Mouse (Mus musculus): ENCODE results near the gene Il20. TPM values are rescaled to one million over a fixed set of nuclear protein-coding genes. Genes with fewer than 3 reads are reported as not detected.

Il20 gene
- total RNA-seq, 4 experiments from 2014 or later = not detected

DNA sequence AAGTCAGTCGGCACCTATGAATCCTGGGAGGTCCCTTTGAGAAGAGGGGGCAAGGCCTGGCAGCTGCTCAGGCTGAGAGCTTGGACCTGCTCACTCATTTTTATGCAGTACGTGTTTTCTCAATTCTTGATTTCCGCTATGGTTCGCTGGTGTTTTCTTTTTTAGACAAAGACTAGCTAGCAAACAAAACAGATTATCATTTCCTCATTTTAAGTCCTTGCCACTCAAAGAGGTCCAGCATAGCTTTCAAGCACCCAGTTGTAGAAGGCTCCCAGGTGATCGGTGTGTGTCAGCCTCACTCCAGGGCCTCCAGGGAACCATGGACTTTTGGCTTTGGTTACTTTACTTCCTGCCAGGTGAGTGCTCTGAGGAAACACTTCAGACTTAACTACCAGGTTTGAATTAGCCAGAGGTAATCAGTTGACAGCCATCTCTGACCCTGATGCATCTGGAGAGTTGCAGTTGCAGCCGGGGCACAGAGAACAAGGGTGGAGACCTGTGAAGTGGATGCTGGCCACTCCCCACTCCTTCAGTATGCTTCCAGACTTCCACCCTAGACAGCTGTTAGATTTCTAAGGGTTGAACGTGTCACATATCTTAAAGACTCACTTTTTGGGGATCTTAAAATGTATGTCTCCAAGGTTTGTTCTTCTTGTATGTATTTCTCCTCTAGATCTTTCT, 45.6 kb downstream of the Il20 start, which contains the start of gene Fcmr:
Fcmr (plus strand) TSS at position 129 of the 681 bp plus-strand sequence.
- no peak for DNase-seq (ENCODE audit: low spot score in 2 of 2)

DNA sequence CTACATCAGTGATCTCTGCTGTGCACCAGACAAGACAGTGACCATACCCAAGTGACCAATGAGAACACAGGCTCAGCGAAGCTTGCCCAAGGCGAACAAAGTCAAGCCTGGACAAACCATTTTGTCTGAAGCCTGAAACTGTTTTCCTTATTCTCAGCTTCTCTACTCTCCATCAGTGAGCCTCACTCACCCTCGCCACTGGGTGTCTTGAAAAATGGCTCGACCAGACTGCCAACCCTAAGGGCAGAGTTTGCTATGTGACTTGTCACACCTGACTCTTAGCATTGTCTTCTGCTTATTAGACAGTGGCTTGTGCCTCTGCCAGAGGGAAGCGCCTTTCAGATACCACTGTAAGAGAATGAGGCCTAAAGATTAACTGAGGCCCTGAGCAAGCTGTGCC, 46.5 kb downstream of the Il20 start:
- DNase-seq (ENCODE audit: low spot score in 2 of 2) = no peak

DNA sequence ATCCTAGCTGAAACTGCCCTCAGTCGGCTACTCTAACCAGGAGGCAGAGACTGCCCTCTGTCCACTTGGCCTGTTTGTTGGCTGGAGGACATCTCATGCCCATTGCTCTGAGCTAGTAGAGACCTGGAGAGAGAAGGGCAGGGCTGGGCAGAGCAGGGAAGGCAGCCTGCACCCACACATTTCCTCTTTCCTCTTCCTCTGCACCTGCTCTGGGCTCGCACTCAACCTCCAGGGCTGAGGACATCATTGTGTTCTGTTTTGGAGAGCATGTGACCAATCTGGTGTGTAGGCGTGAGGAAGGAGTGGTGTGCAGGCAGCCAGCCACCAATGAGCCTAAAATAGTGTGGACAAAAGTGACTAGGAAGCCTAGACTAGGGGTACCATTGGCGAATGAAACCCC, 47.0 kb downstream of the Il20 start:
- DNase-seq (ENCODE audit: low spot score in 2 of 2) = no peak

DNA sequence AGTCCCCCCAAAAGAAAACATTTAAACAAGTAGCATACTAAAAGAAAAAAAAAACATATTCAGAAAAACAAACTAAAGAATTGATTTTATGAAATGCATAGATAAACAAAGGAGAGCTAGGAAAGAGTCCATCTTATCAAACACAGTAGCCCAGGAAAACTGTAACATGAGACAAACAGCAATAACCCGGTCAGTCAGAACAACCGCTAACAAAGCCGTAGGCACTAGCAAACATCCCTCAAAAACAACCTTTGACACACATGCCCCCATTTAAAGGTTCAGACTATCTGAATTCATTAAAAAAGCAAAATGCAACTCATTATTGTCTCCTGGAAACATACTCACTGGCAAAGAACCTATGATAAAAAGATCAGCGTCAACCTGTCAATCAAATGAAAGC, 53.8 kb downstream of the Il20 start:
- no peak for DNase-seq (ENCODE audit: low spot score in 2 of 2)

Other genes starting within 250 kb of the Il20 start
- not detected for gene C4bp, start 249.8 kb downstream of the Il20 start, total RNA-seq (2022)
- under 1 TPM in 1 of 4 experiments, not detected in 3; 0.22 TPM for gene Gm29427, start 195.7 kb downstream of the Il20 start, total RNA-seq (2022)
- 10 to 100 TPM; 14.2 to 16.7 (median 16.2) TPM for gene Yod1, start 194.1 kb downstream of the Il20 start, total RNA-seq (2022)
- gene Pfkfb2, start 182.2 kb downstream of the Il20 start, total RNA-seq (2022) = 10 to 100 TPM; 44.4 to 48.1 (median 46.4) TPM
- 1 to 10 TPM; 1.9 to 2.5 (median 2.1) TPM for gene AA986860, start 179.5 kb downstream of the Il20 start, total RNA-seq (2022)
- not detected for gene Fcamr, start 110.5 kb downstream of the Il20 start, total RNA-seq (2022)
- gene Pigr, start 84.8 kb downstream of the Il20 start, total RNA-seq (2022) = under 1 TPM in 1 of 4 experiments, not detected in 3; 0.09 TPM
- under 1 TPM in 1 of 4 experiments, not detected in 3; 0.88 TPM for gene Fcmr, start 45.8 kb downstream of the Il20 start, total RNA-seq (2022)
- not detected for gene Il24, start 24.0 kb downstream of the Il20 start, total RNA-seq (2022)
- gene Il19, start 28.7 kb upstream of the Il20 start, total RNA-seq (2022) = not detected
- not detected for gene Il10, start 108.4 kb upstream of the Il20 start, total RNA-seq (2022)
- 10 to 100 TPM; 28.3 to 33.7 (median 31.7) TPM for gene Mapkapk2, start 186.4 kb upstream of the Il20 start, total RNA-seq (2022)
- 10 to 100 TPM in 2 of 4 experiments, 1 to 10 TPM in 2; 7.8 to 11.0 (median 9.7) TPM for gene Dyrk3, start 226.9 kb upstream of the Il20 start, total RNA-seq (2022)
- 10 to 100 TPM; 33.1 to 38.1 (median 34.4) TPM for gene Eif2d, start 241.7 kb upstream of the Il20 start, total RNA-seq (2022)

Data from left cerebral cortex, adult 8-10 months (tissue).